ENCODE assay signal across 31 mouse cellular contexts in genomic region chr1:121550801-121551456, GRCm38 (mm10). TPM values are rescaled to one million over a fixed set of nuclear protein-coding genes. Genes with fewer than 3 reads are reported as not detected.
DNase-seq lines count a peak whose midpoint lies in the region; ATAC-seq and TF ChIP-seq lines count a peak whose summit lies in the region.
"Had no signal": no experiment of that assay in that cellular context is flagged by ENCODE, and none has a peak within 500 bp of the region (broad histone marks: within the 10 kb centered on the region; RNA-seq: fewer than 3 reads in every experiment).

No protein-coding gene starts in this region.

- H3K4me2 ChIP-seq in hindbrain, postnatal 0 days (ENCODE audit: low read depth, low read length), result no peak overlapping the region
- no peak overlapping the region for H3K4me2 ChIP-seq in hindbrain, embryonic 11.5 days (replicated peaks; ENCODE audit: low read depth, low read length)
- no peak overlapping the region for H3K4me2 ChIP-seq in midbrain, embryonic 12.5 days (replicated peaks)
- H3K4me2 ChIP-seq: embryonic facial prominence, embryonic 13.5 days; heart, embryonic 11.5 days; hindbrain, embryonic 13.5 days; neural tube, embryonic 13.5 days had no signal

- no peak overlapping the region for H3K4me3 ChIP-seq in hindbrain, postnatal 0 days (ENCODE audit: low read length)
- no peak overlapping the region for H3K4me3 ChIP-seq in hindbrain, embryonic 11.5 days (ENCODE audit: low read depth, low read length)
- H3K4me3 ChIP-seq in midbrain, embryonic 12.5 days, result no peak overlapping the region
- no peak overlapping the region for H3K4me3 ChIP-seq in midbrain, embryonic 10.5 days
- H3K4me3 ChIP-seq in olfactory bulb, adult 2 months (ENCODE audit: insufficient read depth, low read depth, low read length), result no peak overlapping the region
- H3K4me3 ChIP-seq: embryonic facial prominence, embryonic 13.5 days; forebrain, embryonic 10.5 days; hindbrain, embryonic 13.5 days; neural tube, embryonic 13.5 days had no signal

- peak; percentile 33; the same call in 1 of the 2 replicates for ATAC-seq in hindbrain, postnatal 0 days
- ATAC-seq in hindbrain, embryonic 11.5 days (ENCODE audit: low FRiP score), result no peak
- 0 out of 2 replicates have a peak, but pooled peaks have one; percentile 1 for ATAC-seq in midbrain, embryonic 12.5 days (ENCODE audit: low FRiP score, low read depth)
- ATAC-seq: forebrain, embryonic 16.5 days; intestine, postnatal 0 days had no signal

- no peaks in the 10 kb centered on the region for H3K4me1 ChIP-seq in hindbrain, postnatal 0 days (ENCODE audit: insufficient read depth, low read length)
- no peaks in the 10 kb centered on the region for H3K4me1 ChIP-seq in hindbrain, embryonic 11.5 days (replicated peaks; ENCODE audit: control insufficient read depth, insufficient read depth, low read length)
- no peaks in the 10 kb centered on the region for H3K4me1 ChIP-seq in midbrain, embryonic 12.5 days
- H3K4me1 ChIP-seq in midbrain, embryonic 10.5 days, result no peaks in the 10 kb centered on the region
- peaks cover 8% of the 10 kb centered on the region for H3K4me1 ChIP-seq in olfactory bulb, adult 2 months (ENCODE audit: control insufficient read depth, insufficient read depth, low read length)
- H3K4me1 ChIP-seq: embryonic facial prominence, embryonic 13.5 days; forebrain, embryonic 10.5 days; hindbrain, embryonic 13.5 days; neural tube, embryonic 13.5 days had no signal

- H3K27me3 ChIP-seq in hindbrain, postnatal 0 days (ENCODE audit: insufficient read depth, low read length), result no peaks in the 10 kb centered on the region
- H3K27me3 ChIP-seq in hindbrain, embryonic 11.5 days (ENCODE audit: control insufficient read depth, insufficient read depth, low read length), result no peaks in the 10 kb centered on the region
- H3K27me3 ChIP-seq in midbrain, embryonic 12.5 days, result no peaks in the 10 kb centered on the region
- no peaks in the 10 kb centered on the region for H3K27me3 ChIP-seq in midbrain, embryonic 10.5 days (ENCODE audit: low read depth, poor library complexity, severe bottlenecking)
- H3K27me3 ChIP-seq: embryonic facial prominence, embryonic 13.5 days; hindbrain, embryonic 13.5 days; neural tube, embryonic 13.5 days had no signal

- WGBS in hindbrain, postnatal 0 days, result 82% methylated on average over 16 of the region's 16 CpGs
- WGBS in hindbrain, embryonic 11.5 days, result 87% methylated on average over 16 of the region's 16 CpGs
- WGBS in midbrain, embryonic 12.5 days, result 88% methylated on average over 16 of the region's 16 CpGs
- WGBS in midbrain, embryonic 10.5 days, result 90% methylated on average over 16 of the region's 16 CpGs
- WGBS in olfactory bulb, adult 2 months, result 61% methylated on average over 16 of the region's 16 CpGs

- no peaks in the 10 kb centered on the region for H3K9me3 ChIP-seq in hindbrain, postnatal 0 days (ENCODE audit: low read length)
- H3K9me3 ChIP-seq in hindbrain, embryonic 11.5 days (ENCODE audit: control insufficient read depth, low read length), result no peaks in the 10 kb centered on the region
- no peaks in the 10 kb centered on the region for H3K9me3 ChIP-seq in midbrain, embryonic 12.5 days
- H3K9me3 ChIP-seq in midbrain, embryonic 10.5 days (replicated peaks), result no peaks in the 10 kb centered on the region
- H3K9me3 ChIP-seq: embryonic facial prominence, embryonic 13.5 days; forebrain, embryonic 10.5 days; hindbrain, embryonic 13.5 days; neural tube, embryonic 13.5 days had no signal

- H3K36me3 ChIP-seq in hindbrain, postnatal 0 days (ENCODE audit: insufficient read depth, low read length), result peaks cover 37% of the 10 kb centered on the region
- peaks cover 5% of the 10 kb centered on the region; the same call in 1 of the 2 replicates for H3K36me3 ChIP-seq in hindbrain, embryonic 11.5 days (ENCODE audit: control insufficient read depth, insufficient read depth, low read length)
- peaks cover 52% of the 10 kb centered on the region for H3K36me3 ChIP-seq in midbrain, embryonic 12.5 days
- peaks cover 67% of the 10 kb centered on the region for H3K36me3 ChIP-seq in midbrain, embryonic 10.5 days

- no peak overlapping the region for H3K27ac ChIP-seq in hindbrain, postnatal 0 days
- H3K27ac ChIP-seq in hindbrain, embryonic 11.5 days (ENCODE audit: low read depth, low read length), result no peak overlapping the region
- no peak overlapping the region for H3K27ac ChIP-seq in midbrain, embryonic 12.5 days (replicated peaks)
- no peak overlapping the region for H3K27ac ChIP-seq in midbrain, embryonic 10.5 days (replicated peaks)
- peak overlapping the region; percentile 4 for H3K27ac ChIP-seq in olfactory bulb, adult 2 months (ENCODE audit: insufficient read depth, low read depth, low read length)
- H3K27ac ChIP-seq: embryonic facial prominence, embryonic 13.5 days; forebrain, embryonic 10.5 days; hindbrain, embryonic 13.5 days; liver, embryonic 14.5 days; macrophage; neural tube, embryonic 13.5 days had no signal

- TF ChIP-seq CTCF in hindbrain, postnatal 0 days (IDR thresholded peaks at IDR 0.05; ENCODE audit: low read depth), result no peak
- no peak for TF ChIP-seq CTCF in olfactory bulb, adult 2 months (IDR thresholded peaks at IDR 0.05; ENCODE audit: insufficient read depth, low read depth, low read length)

- no peak for TF ChIP-seq POLR2A in olfactory bulb, adult 2 months (IDR thresholded peaks at IDR 0.05; ENCODE audit: insufficient read depth, low read depth, low read length)

- H3K9ac ChIP-seq in hindbrain, postnatal 0 days (replicated peaks; ENCODE audit: low read length), result no peak overlapping the region
- no peak overlapping the region for H3K9ac ChIP-seq in hindbrain, embryonic 11.5 days (ENCODE audit: low read depth, low read length)
- H3K9ac ChIP-seq in midbrain, embryonic 12.5 days (replicated peaks), result no peak overlapping the region
- H3K9ac ChIP-seq: embryonic facial prominence, embryonic 13.5 days; hindbrain, embryonic 13.5 days; liver, embryonic 14.5 days; neural tube, embryonic 13.5 days had no signal

- no peak for DNase-seq in hindbrain, postnatal 0 days (ENCODE audit: low spot score)
- no peak for DNase-seq in hindbrain, embryonic 11.5 days (ENCODE audit: low spot score)
- no peak for DNase-seq in midbrain, embryonic 10.5 days (ENCODE audit: low spot score)
- DNase-seq in right cerebral cortex, adult 18-20 months, result peak; percentile 39
- no peak for DNase-seq in right cerebral cortex, postnatal 10 days (ENCODE audit: low spot score in 2 of 2)
- DNase-seq: adrenal gland, postnatal 25 days; B cell, adult 2 months; cerebellum, adult 18-20 months; gastrocnemius, postnatal 14 days; heart, postnatal 36 days; kidney, postnatal 14 days; liver; lung, adult 2 months; lung, postnatal 10 days; spleen, adult 18-20 months; thymus, postnatal 25 days had no signal

RNA-seq across cellular contexts. Expression of gene Ddx18, which starts 16.9 kb away (rescaled TPM):
- total RNA-seq in hindbrain, postnatal 0 days (2014; rRNA removed), result 39.9 and 41.8 TPM in 2 replicates
- polyA plus RNA-seq in hindbrain, postnatal 0 days (2015; fragmentation: Nextera tagmentation; extraction: Ambion mirVana), result 29.9 and 33.7 TPM in 2 replicates
- polyA plus RNA-seq in hindbrain, embryonic 11.5 days (2014; fragmentation: Nextera tagmentation; extraction: Ambion mirVana), result 68.2 and 70.2 TPM in 2 replicates
- 60.2 and 65.2 TPM in 2 replicates for polyA plus RNA-seq in midbrain, embryonic 12.5 days (2016; fragmentation: Nextera tagmentation; extraction: Ambion mirVana)
- polyA plus RNA-seq in midbrain, embryonic 10.5 days (2016; fragmentation: Nextera tagmentation; extraction: Ambion mirVana), result 63.4 and 70.3 TPM in 2 replicates
- polyA plus RNA-seq in olfactory bulb, adult 2 months (2012; ENCODE audit: insufficient read depth, insufficient read length, low replicate concordance, missing spikeins), result not detected in 2 replicates

RNA-seq across cellular contexts. Expression of gene Htr5b, which starts 22.7 kb away (rescaled TPM):
- total RNA-seq in hindbrain, postnatal 0 days (2014; rRNA removed), result 3.8 and 6.3 TPM in 2 replicates
- 3.4 and 3.6 TPM in 2 replicates for polyA plus RNA-seq in hindbrain, postnatal 0 days (2015; fragmentation: Nextera tagmentation; extraction: Ambion mirVana)
- 0.14 TPM in 1 of 2 replicates, not detected in the other for polyA plus RNA-seq in hindbrain, embryonic 11.5 days (2014; fragmentation: Nextera tagmentation; extraction: Ambion mirVana)
- polyA plus RNA-seq in midbrain, embryonic 12.5 days (2016; fragmentation: Nextera tagmentation; extraction: Ambion mirVana), result 0.20 and 0.38 TPM in 2 replicates
- polyA plus RNA-seq in midbrain, embryonic 10.5 days (2016; fragmentation: Nextera tagmentation; extraction: Ambion mirVana), result 0.20 and 0.23 TPM in 2 replicates
- polyA plus RNA-seq in olfactory bulb, adult 2 months (2012; ENCODE audit: insufficient read depth, insufficient read length, low replicate concordance, missing spikeins), result not detected in 2 replicates
- total RNA-seq: adrenal gland, adult 18-20 months; adrenal gland, postnatal 25 days; common myeloid progenitor, adult 5-6 weeks; gastrocnemius, postnatal 14 days; granulocyte monocyte progenitor cell, adult 5-6 weeks; heart, postnatal 36 days; megakaryocyte-erythroid progenitor cell, adult 5-6 weeks had no signal
- polyA plus RNA-seq: intestine, postnatal 0 days; liver, embryonic 14.5 days; lung, adult 2 months; macrophage had no signal

Comparison
In these comparisons a context has a peak if more than half of its experiments do, and no peak if none do; other contexts are left out.
1. RNA of gene Ddx18, which starts 16.9 kb away (polyA plus RNA-seq): 63.4 to 70.3 TPM in midbrain, embryonic 10.5 days, 68.2 to 70.2 TPM in hindbrain, embryonic 11.5 days, 60.2 to 65.2 TPM in midbrain, embryonic 12.5 days and 29.9 to 33.7 TPM in hindbrain, postnatal 0 days; not detected in olfactory bulb, adult 2 months; every median in the first group is over 10 times any median in the second.